Mouse (Mus musculus) adrenal gland, adult 18-20 months (tissue): ENCODE data around the gene Tgfb1. TPM values are rescaled to one million over a fixed set of nuclear protein-coding genes. Genes with fewer than 3 reads are reported as not detected.
A peak's percentile ranks its signal among the peaks of the same experiment; 100 is the strongest.

Source experiments
- DNase-seq, 2 experiments: peaks; one replicate each; pipeline ENCODE4 v3.0.0; 2021 to 2022; ENCODE audit warnings: low spot score in 2 of 2
- total RNA-seq, 2 experiments: library from RNA; stranded (reverse); gene quantifications; 1 replicate in 1 of 2; 2 replicates in 1 of 2; pipeline ENCODE4 v1.2.3; 2021

The Tgfb1 gene
- total RNA-seq, 2 experiments from 2014 or later = 26.2 to 36.0 TPM

GRCm38 (mm10) chr7:25674719-25675300 lies 12.0 kb upstream of the Tgfb1 start, which contains the start of gene Tmem91:
TSS of gene Tmem91 (minus strand) at chr7:25675166.
- no peak for DNase-seq

GRCm38 (mm10) chr7:25675405-25675804 lies 11.4 kb upstream of the Tgfb1 start:
- no peak for DNase-seq

- DNase-seq = peak; percentile 42 to 58
These were observed 10.6 kb upstream of the Tgfb1 start for GRCm38 (mm10) chr7:25676085-25676781.

- no peak for DNase-seq
These were observed 9.8 kb upstream of the Tgfb1 start for GRCm38 (mm10) chr7:25677013-25677412.

- DNase-seq = no peak
These were observed 6.8 kb upstream of the Tgfb1 start for GRCm38 (mm10) chr7:25679971-25680370.

GRCm38 (mm10) chr7:25680514-25681258 lies 6.1 kb upstream of the Tgfb1 start, which contains the start of gene B9d2:
TSS of gene B9d2 (plus strand) at chr7:25680780.
- peak; percentile 96 to 97 for DNase-seq

- no peak for DNase-seq
These were observed 5.2 kb upstream of the Tgfb1 start for GRCm38 (mm10) chr7:25681341-25682231.

GRCm38 (mm10) chr7:25683474-25684180 lies 3.2 kb upstream of the Tgfb1 start:
- no peak for DNase-seq

GRCm38 (mm10) chr7:25684659-25685058 lies 2.1 kb upstream of the Tgfb1 start:
- no peak for DNase-seq

GRCm38 (mm10) chr7:25685926-25686470 lies 804 bp upstream of the Tgfb1 start:
- DNase-seq = no peak

GRCm38 (mm10) chr7:25687811-25688401 lies 1.1 kb downstream of the Tgfb1 start:
- peak; percentile 44 to 72 for DNase-seq

- DNase-seq = peak; percentile 57 to 74
These were observed 2.2 kb downstream of the Tgfb1 start for GRCm38 (mm10) chr7:25688810-25689586.

- no peak for DNase-seq
These were observed 2.8 kb downstream of the Tgfb1 start for GRCm38 (mm10) chr7:25689603-25690021.

- no peak for DNase-seq
These were observed 3.2 kb downstream of the Tgfb1 start for GRCm38 (mm10) chr7:25690051-25690450.

GRCm38 (mm10) chr7:25694104-25694503 lies 7.3 kb downstream of the Tgfb1 start:
- no peak for DNase-seq

GRCm38 (mm10) chr7:25699851-25700250 lies 13.0 kb downstream of the Tgfb1 start:
- DNase-seq = no peak

- no peak for DNase-seq
These were observed 13.9 kb downstream of the Tgfb1 start for GRCm38 (mm10) chr7:25700732-25701131.

GRCm38 (mm10) chr7:25702350-25702749 lies 15.5 kb downstream of the Tgfb1 start:
- no peak for DNase-seq
